Mouse (Mus musculus): ENCODE results near the gene Rhbdf1. TPM values are rescaled to one million over a fixed set of nuclear protein-coding genes. Genes with fewer than 3 reads are reported as not detected.

Rhbdf1 gene
- polyA plus RNA-seq, 1 experiment from 2014 or later, result 51.5 TPM

GRCm38 (mm10) chr11:32225222-32226104 lies 3.4 kb upstream of the Rhbdf1 start:
- peak; percentile 26 for ATAC-seq
- Histone ChIP-seq H3K4me2 (ENCODE audit: low read depth, low read length) (0 out of 2 replicates have a peak overlapping the region, but pooled peaks have one; percentile 10), H3K4me1 (ENCODE audit: control insufficient read depth, insufficient read depth, low read length) (peaks cover 47% of the 10 kb centered on the region), H3K36me3 (ENCODE audit: control insufficient read depth, insufficient read depth, low read length) (peaks cover 5% of the 10 kb centered on the region; the same call in 1 of the 2 replicates), H3K9ac (ENCODE audit: low read depth, low read length) (peak overlapping the region; percentile 46), H3K4me3 (ENCODE audit: low read length) (no peak overlapping the region), H3K27ac (ENCODE audit: low read length) (peak overlapping the region; percentile 96), H3K27me3 (replicated peaks; ENCODE audit: control insufficient read depth, insufficient read depth, low read length) (no peaks in the 10 kb centered on the region), H3K9me3 (ENCODE audit: control insufficient read depth, low read length) (no peaks in the 10 kb centered on the region)
- WGBS, result 38% methylated on average over 7 of the region's 7 CpGs

GRCm38 (mm10) chr11:32224468-32225139 lies 2.5 kb upstream of the Rhbdf1 start:
- H3K4me3 ChIP-seq (ENCODE audit: low read length), result no peak overlapping the region
- peaks cover 56% of the 10 kb centered on the region for H3K4me1 ChIP-seq (ENCODE audit: control insufficient read depth, insufficient read depth, low read length)

GRCm38 (mm10) chr11:32223297-32223967 lies 1.3 kb upstream of the Rhbdf1 start:
- no peak overlapping the region for H3K9ac ChIP-seq (ENCODE audit: low read depth, low read length)
- H3K36me3 ChIP-seq (ENCODE audit: control insufficient read depth, insufficient read depth, low read length), result no peaks in the 10 kb centered on the region
- no peak overlapping the region for H3K4me2 ChIP-seq (ENCODE audit: low read depth, low read length)
- peaks cover 68% of the 10 kb centered on the region for H3K4me1 ChIP-seq (ENCODE audit: control insufficient read depth, insufficient read depth, low read length)
- no peak overlapping the region for H3K4me3 ChIP-seq (ENCODE audit: low read length)
- H3K27me3 ChIP-seq (replicated peaks; ENCODE audit: control insufficient read depth, insufficient read depth, low read length), result no peaks in the 10 kb centered on the region
- no peak for ATAC-seq
- WGBS, result 72% methylated on average over 4 of the region's 4 CpGs
- peak overlapping the region; percentile 98 for H3K27ac ChIP-seq (ENCODE audit: low read length)
- H3K9me3 ChIP-seq (ENCODE audit: control insufficient read depth, low read length), result no peaks in the 10 kb centered on the region

More at GRCm38 (mm10) chr11:32224468-32225139, 2.5 kb upstream of the Rhbdf1 start:
- ATAC-seq, result peak; percentile 36
- Histone ChIP-seq H3K9me3 (ENCODE audit: control insufficient read depth, low read length) (no peaks in the 10 kb centered on the region), H3K9ac (ENCODE audit: low read depth, low read length) (no peak overlapping the region), H3K36me3 (ENCODE audit: control insufficient read depth, insufficient read depth, low read length) (peaks cover 5% of the 10 kb centered on the region; the same call in 1 of the 2 replicates), H3K4me2 (ENCODE audit: low read depth, low read length) (0 out of 2 replicates have a peak overlapping the region, but pooled peaks have one; percentile 10), H3K27ac (ENCODE audit: low read length) (peak overlapping the region; percentile 96), H3K27me3 (replicated peaks; ENCODE audit: control insufficient read depth, insufficient read depth, low read length) (no peaks in the 10 kb centered on the region)
- 23% methylated on average over 4 of the region's 4 CpGs for WGBS

GRCm38 (mm10) chr11:32222570-32223194 lies 582 bp upstream of the Rhbdf1 start:
- Histone ChIP-seq H3K4me1 (ENCODE audit: control insufficient read depth, insufficient read depth, low read length) (peaks cover 72% of the 10 kb centered on the region), H3K9ac (ENCODE audit: low read depth, low read length) (peak overlapping the region; percentile 98), H3K4me3 (ENCODE audit: low read length) (peak overlapping the region; percentile 92), H3K4me2 (ENCODE audit: low read depth, low read length) (peak overlapping the region; percentile 72), H3K27ac (ENCODE audit: low read length) (peak overlapping the region; percentile 98), H3K27me3 (replicated peaks; ENCODE audit: control insufficient read depth, insufficient read depth, low read length) (no peaks in the 10 kb centered on the region), H3K9me3 (ENCODE audit: control insufficient read depth, low read length) (no peaks in the 10 kb centered on the region), H3K36me3 (ENCODE audit: control insufficient read depth, insufficient read depth, low read length) (no peaks in the 10 kb centered on the region)
- ATAC-seq, result peak; percentile 11
- 6% methylated on average over 21 of the region's 21 CpGs for WGBS

- Histone ChIP-seq H3K9ac (ENCODE audit: low read depth, low read length) (peak overlapping the region; percentile 98), H3K9me3 (ENCODE audit: control insufficient read depth, low read length) (no peaks in the 10 kb centered on the region), H3K4me3 (ENCODE audit: low read length) (peak overlapping the region; percentile 92), H3K4me2 (ENCODE audit: low read depth, low read length) (peak overlapping the region; percentile 72), H3K27me3 (replicated peaks; ENCODE audit: control insufficient read depth, insufficient read depth, low read length) (no peaks in the 10 kb centered on the region), H3K4me1 (ENCODE audit: control insufficient read depth, insufficient read depth, low read length) (peaks cover 65% of the 10 kb centered on the region), H3K36me3 (ENCODE audit: control insufficient read depth, insufficient read depth, low read length) (no peaks in the 10 kb centered on the region), H3K27ac (ENCODE audit: low read length) (peak overlapping the region; percentile 98)
- under 1% methylated on average over 46 of the region's 46 CpGs for WGBS
- ATAC-seq, result peak; percentile 68
These were observed 712 bp downstream of the Rhbdf1 start for GRCm38 (mm10) chr11:32221225-32221950.

- H3K36me3 ChIP-seq (ENCODE audit: control insufficient read depth, insufficient read depth, low read length), result peaks cover 3% of the 10 kb centered on the region; the same call in 1 of the 2 replicates
- H3K4me1 ChIP-seq (ENCODE audit: control insufficient read depth, insufficient read depth, low read length), result peaks cover 61% of the 10 kb centered on the region
- WGBS, result 33% methylated on average over 10 of the region's 10 CpGs
- H3K27me3 ChIP-seq (replicated peaks; ENCODE audit: control insufficient read depth, insufficient read depth, low read length), result no peaks in the 10 kb centered on the region
- ATAC-seq, result no peak
- H3K9ac ChIP-seq (ENCODE audit: low read depth, low read length), result peak overlapping the region; percentile 98
- H3K27ac ChIP-seq (ENCODE audit: low read length), result peak overlapping the region; percentile 98
- peak overlapping the region; percentile 72 for H3K4me2 ChIP-seq (ENCODE audit: low read depth, low read length)
- no peaks in the 10 kb centered on the region for H3K9me3 ChIP-seq (ENCODE audit: control insufficient read depth, low read length)
- peak overlapping the region; percentile 92 for H3K4me3 ChIP-seq (ENCODE audit: low read length)
These were observed 1.4 kb downstream of the Rhbdf1 start for GRCm38 (mm10) chr11:32220607-32221224.

- H3K27ac ChIP-seq (ENCODE audit: low read length), result no peak overlapping the region
- H3K4me2 ChIP-seq (ENCODE audit: low read depth, low read length), result 0 out of 2 replicates have a peak overlapping the region, but pooled peaks have one; percentile 10
- H3K27me3 ChIP-seq (replicated peaks; ENCODE audit: control insufficient read depth, insufficient read depth, low read length), result no peaks in the 10 kb centered on the region
- H3K4me3 ChIP-seq (ENCODE audit: low read length), result 0 out of 2 replicates have a peak overlapping the region, but pooled peaks have one; percentile 2
- WGBS, result 85% methylated on average over 10 of the region's 10 CpGs
- H3K4me1 ChIP-seq (ENCODE audit: control insufficient read depth, insufficient read depth, low read length), result peaks cover 46% of the 10 kb centered on the region
- H3K9ac ChIP-seq (ENCODE audit: low read depth, low read length), result no peak overlapping the region; the same call in 1 of the 2 replicates
- no peak for ATAC-seq
- H3K36me3 ChIP-seq (ENCODE audit: control insufficient read depth, insufficient read depth, low read length), result peaks cover 17% of the 10 kb centered on the region; the same call in 1 of the 2 replicates
- H3K9me3 ChIP-seq (ENCODE audit: control insufficient read depth, low read length), result no peaks in the 10 kb centered on the region
These were observed 2.8 kb downstream of the Rhbdf1 start for GRCm38 (mm10) chr11:32219287-32219686.

GRCm38 (mm10) chr11:32218501-32219050 lies 3.5 kb downstream of the Rhbdf1 start:
- Histone ChIP-seq H3K4me2 (ENCODE audit: low read depth, low read length) (no peak overlapping the region), H3K27ac (ENCODE audit: low read length) (no peak overlapping the region), H3K27me3 (replicated peaks; ENCODE audit: control insufficient read depth, insufficient read depth, low read length) (no peaks in the 10 kb centered on the region), H3K9ac (ENCODE audit: low read depth, low read length) (0 out of 2 replicates have a peak overlapping the region, but pooled peaks have one; percentile 27), H3K4me1 (ENCODE audit: control insufficient read depth, insufficient read depth, low read length) (peaks cover 42% of the 10 kb centered on the region), H3K9me3 (ENCODE audit: control insufficient read depth, low read length) (no peaks in the 10 kb centered on the region), H3K36me3 (ENCODE audit: control insufficient read depth, insufficient read depth, low read length) (peaks cover 23% of the 10 kb centered on the region), H3K4me3 (ENCODE audit: low read length) (no peak overlapping the region)
- WGBS, result 61% methylated on average over 6 of the region's 6 CpGs
- ATAC-seq, result no peak
